Mouse (Mus musculus) kidney, postnatal 4 days (tissue): Measurements from ENCODE around the gene Dip2c.

Experiments used
- DNase-seq, 2 experiments: peaks; one replicate each; pipeline ENCODE4 v3.0.0; 2021; ENCODE audit warnings: mixed read lengths in 2 of 2

Dip2c gene

GRCm38 (mm10) chr13:9333187-9333586 is 56.9 kb downstream of the Dip2c start:
- no peak for DNase-seq

- DNase-seq = no peak
Observed at GRCm38 (mm10) chr13:9340293-9340692, 64.0 kb downstream of the Dip2c start.

DNA sequence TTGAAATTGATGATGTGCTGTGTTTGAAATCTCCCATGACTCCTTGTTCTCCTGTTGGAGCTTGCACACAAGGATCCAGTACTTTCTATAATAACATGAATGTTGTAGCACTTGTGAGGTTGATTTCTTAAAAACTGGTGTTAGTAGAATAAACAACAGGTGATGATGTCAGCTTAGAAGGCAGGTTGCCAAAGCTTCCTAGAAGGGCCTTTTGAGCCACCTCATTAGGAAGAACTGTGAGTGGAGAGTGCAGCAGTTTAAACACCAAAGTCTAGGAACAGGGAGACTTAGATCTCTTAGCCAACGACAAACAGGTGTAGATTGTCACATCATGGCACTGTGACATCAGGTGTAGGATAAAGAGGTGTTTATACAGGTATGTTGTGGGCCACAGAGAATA is 66.4 kb downstream of the Dip2c start:
- no peak for DNase-seq

DNA sequence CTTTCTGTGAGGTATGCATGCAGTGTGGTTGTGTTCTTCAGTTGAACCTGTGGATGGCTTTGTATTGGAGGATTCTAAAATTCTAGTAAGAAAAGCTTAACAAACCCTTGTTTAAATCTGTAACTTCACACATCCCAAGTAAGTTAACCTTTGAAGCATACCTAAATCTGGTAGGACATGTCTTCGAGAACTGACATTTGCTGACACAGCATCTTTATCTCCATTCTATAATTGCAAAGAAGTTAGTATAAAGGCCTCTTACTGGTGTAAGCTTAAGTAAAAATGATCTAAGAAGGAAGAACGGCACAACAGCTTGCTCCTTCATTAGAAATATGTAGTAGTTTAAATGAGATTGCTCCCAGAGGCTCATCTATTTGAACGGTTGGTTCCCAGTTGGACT is 71.1 kb downstream of the Dip2c start:
- no peak for DNase-seq

DNA sequence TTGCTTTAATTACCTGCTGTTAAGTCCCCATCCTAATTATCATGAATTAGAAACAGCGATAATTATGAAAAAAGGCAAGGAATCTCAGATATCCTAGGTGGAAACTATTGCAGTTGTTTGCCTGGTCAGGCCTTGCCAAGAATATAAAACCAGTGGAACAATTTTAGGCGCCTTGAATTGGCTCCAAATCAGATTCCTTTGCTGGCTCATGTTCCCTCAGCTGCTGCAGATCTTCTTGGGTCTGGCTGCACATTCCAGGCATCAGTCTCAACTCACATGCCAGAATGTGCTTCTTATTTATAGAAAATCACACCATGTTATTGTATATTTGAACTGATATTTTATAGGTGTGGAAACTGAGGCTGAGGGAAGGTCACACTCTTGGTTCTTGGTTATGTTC is 74.3 kb downstream of the Dip2c start:
- peak; percentile 10 to 13 for DNase-seq

GRCm38 (mm10) chr13:9353890-9354289 is 77.6 kb downstream of the Dip2c start:
- no peak for DNase-seq

GRCm38 (mm10) chr13:9355331-9355730 is 79.0 kb downstream of the Dip2c start:
- no peak for DNase-seq

- no peak for DNase-seq
Observed at GRCm38 (mm10) chr13:9361457-9361856, 85.1 kb downstream of the Dip2c start.

DNA sequence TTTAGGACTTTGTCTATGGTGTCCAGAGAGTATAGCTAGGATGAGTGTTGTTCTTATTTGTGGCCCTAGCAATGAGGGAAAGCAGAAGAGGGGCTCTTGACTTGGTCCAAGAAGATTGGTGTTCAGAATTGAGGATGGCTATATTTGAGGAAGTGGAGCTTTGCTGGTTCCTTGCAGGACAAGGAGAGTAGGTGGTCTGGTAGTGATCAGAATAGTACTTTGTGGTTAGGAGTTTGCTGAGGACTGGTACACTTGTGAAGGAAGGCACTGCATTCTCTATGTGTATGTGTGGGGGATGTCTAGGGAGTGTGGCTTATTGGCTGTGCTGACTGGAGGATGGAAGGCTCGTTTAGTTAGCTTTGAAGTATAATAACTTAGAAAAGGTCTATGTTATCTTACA is 95.1 kb downstream of the Dip2c start:
- no peak for DNase-seq

- DNase-seq = no peak
Observed at GRCm38 (mm10) chr13:9377130-9377529, 100.8 kb downstream of the Dip2c start.

GRCm38 (mm10) chr13:9380740-9381410 is 104.5 kb downstream of the Dip2c start:
- DNase-seq = no peak

GRCm38 (mm10) chr13:9388017-9388416 is 111.7 kb downstream of the Dip2c start:
- DNase-seq = no peak

DNA sequence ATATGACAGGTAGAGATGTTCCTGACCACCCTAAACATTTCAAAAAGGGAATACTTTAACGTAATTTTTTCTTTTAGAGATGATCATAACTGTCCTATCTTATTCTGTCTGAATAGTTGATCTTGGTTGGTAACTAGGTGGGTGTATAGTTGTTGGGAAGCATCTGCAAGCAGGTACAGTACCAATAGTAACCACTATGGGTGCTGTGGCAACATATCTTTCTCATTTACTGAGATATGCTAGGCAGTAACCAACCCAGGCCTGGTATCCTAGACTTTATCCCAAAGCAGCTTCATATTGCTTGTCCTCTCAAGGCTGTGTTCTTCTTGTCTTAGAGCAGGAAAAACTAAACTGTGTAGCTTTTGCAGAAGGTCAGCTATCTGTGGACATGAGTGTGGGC is 113.0 kb downstream of the Dip2c start:
- DNase-seq = no peak

DNA sequence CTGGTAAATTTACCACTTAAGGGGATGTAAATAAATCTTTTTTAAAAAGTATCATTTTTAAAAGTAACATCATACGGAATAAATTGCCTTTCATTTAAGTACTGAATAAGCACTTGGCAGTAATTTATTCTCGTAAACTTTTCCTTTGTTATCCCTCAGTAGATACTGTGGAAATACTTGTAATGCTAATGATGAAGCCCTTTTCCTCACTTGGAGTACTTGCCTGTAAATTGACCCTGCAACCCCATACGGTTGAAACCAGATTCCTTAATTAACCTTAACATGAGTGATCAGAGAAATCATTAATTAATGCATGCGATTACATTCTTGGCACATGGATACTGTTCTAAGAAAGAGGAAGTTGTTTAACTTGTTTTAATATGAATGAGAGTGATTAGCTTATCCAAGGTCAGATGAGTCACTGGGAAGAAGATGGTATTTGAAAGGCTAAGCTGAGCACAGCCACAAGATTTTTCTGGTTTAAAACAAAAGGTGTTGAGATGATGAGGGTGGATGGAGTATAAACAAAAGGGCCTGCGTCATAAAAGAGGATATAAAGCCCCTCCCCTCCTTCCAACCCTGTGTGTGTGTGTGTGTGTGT is 114.0 kb downstream of the Dip2c start:
- DNase-seq = no peak

GRCm38 (mm10) chr13:9393470-9393869 is 117.1 kb downstream of the Dip2c start:
- DNase-seq = no peak

DNA sequence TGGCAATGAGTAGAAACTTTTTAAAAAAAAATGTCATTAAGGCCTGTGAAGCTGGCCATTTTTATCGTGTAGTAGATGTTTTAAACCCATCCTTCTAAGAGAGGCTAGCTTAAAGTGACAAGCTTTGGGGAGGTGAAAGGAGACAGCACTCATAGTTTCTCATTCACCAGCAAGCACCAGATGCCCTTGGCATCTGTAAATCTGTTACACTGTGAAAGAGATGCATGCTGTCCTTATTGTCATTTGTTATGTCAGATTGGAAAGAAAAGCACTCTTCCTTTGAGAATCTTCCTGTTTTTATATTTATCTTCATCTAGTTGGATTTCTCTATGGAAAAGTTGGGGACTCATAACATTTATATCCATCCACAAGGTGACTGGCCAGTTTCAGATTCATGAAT is 119.0 kb downstream of the Dip2c start:
- no peak for DNase-seq

DNA sequence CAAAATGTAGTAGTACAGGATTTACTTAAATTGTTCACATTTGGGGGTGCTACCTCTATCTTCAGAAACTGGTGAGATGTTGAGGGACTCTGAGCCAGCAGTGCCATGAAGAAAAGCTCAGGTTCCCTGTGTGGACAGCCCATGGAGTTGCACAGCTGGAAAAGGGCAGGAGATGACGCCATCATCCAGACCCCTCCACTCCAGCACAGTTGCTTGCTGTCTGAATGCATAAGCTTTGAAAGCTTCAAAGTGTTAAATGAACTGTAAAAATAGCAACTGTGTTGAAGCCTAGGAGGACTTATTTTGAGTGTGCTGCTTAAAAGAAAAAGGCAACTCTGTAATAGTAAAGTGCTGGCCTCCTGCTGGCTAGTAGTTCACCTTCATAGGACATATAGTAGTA is 122.5 kb downstream of the Dip2c start:
- no peak for DNase-seq

GRCm38 (mm10) chr13:9405399-9405798 is 129.1 kb downstream of the Dip2c start:
- DNase-seq = no peak

GRCm38 (mm10) chr13:9408983-9409382 is 132.7 kb downstream of the Dip2c start:
- DNase-seq = no peak

GRCm38 (mm10) chr13:9418441-9418840 is 142.1 kb downstream of the Dip2c start:
- DNase-seq = no peak

DNA sequence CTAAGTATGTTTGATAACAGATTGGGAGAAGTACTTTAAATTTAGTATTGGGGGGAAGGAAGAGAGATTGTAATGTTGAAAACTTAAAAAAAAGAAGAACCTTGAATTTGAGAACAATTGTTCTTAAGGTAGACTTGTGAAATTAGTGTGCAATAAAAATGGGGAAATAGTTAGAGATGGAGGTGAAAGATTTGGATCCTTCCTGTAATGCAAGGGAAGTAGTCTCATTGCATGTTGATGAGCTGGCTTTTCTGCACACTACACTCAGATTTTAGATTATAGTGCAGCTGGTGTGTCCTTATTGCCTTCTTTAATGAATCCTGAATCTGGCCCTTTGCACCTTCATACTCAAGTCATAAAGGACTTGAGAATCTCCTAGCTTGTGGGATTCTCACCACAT is 142.9 kb downstream of the Dip2c start:
- no peak for DNase-seq

DNA sequence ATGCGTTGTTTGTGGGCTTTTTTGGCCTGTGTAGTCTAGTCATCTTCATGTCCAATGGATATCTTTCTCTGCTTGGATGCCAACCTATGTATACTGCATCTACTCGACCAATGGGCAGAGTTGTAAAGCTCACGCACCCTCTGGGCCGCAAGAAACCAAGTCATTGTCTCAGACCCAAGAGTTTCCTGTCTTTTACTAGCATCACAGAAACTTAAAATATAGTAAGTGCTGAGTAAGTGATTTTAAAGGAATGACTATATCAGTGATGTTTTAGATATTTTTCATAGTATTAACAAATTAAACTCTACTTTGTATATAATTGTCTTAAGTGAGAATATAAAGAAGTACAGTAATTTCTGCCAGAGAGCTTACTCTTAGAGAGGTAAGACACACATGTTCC is 145.6 kb downstream of the Dip2c start:
- no peak for DNase-seq

DNA sequence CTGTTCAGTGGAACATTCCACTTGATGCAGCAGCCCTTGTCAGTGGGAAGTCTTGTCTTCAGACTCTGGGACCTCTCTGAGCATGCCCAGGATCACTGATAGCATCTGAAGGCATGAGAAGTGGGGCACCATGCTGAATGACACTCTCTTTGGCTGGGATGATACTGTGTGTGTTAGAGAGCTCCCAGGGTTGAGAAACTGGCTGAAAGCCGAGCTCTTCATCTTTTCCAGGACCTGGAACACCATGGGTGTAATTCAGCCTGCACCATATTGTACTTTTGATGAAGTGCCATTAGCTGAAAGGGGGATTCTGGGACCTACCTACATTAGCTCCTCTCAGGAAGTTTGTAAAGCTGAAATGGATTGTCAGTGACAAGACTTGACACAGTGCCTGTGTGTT is 146.5 kb downstream of the Dip2c start:
- no peak for DNase-seq

DNA sequence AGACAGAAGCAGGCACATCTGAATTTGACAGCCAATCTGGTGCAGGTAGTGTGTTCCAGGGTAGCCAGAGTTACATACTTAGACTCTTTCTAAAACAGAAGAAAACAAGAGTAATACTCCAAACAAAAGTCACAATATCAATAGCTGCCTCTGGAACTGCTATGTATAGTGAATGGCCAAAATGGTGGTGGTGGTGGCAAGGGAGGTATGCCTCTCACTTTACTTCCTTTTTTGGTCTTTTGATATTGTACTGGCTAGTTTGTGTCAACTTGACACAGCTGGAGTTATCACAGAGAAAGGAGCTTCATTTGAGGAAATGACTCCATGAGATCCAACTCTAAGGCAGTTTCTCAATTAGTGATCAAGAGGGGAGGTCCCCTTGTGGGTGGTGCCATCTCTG is 148.1 kb downstream of the Dip2c start:
- no peak for DNase-seq

DNA sequence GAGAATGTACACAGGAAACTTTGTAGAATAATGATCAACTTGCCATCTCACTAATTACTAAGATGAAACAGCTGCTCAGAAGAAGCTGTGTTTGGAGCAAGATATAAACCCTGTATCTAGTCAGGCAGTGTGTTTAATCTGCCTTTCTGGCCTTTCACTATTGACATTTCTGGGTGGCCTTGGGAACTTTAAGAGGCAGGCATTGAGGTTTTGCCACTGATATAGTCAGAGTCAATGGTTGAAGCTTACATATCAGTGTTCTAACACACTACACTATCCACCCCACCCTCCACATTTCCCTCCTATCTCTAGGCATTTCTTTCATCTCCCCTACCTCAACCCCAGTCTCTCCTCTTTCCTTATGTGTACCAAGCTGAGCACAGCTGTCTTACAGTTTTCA is 149.9 kb downstream of the Dip2c start:
- no peak for DNase-seq
